Mouse (Mus musculus): ENCODE data around the gene Palb2. TPM values are rescaled to one million over a fixed set of nuclear protein-coding genes. Genes with fewer than 3 reads are reported as not detected.
"Not testable (repeated sequence)": the region's sequence is repeated elsewhere in the genome, so short reads cannot be mapped to it uniquely, and the experiment has no call there.

Palb2 gene
- total RNA-seq, 2 experiments from 2014 or later, result 1.9 to 3.4 TPM

DNA sequence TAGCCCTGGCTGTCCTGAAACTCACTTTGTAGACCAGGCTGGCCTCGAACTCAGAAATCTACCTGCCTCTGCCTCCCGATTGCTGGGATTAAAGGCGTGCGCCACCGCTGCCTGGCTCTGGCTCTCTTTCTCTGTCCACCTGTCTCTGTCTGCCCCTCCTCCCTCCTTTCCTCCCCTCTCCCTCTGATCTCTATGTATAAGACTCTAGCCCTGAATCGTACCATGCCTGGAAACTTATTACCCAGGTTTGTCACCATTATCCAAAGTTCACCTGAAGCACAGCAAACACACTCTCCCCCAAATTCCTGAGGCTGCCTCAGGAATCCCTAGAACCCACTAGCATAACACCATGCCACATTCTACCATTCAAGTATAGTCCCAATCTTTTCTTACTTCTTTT is 24.6 kb downstream of the Palb2 start:
- no peak for DNase-seq (ENCODE audit: extremely low spot score in 1 of 2, low spot score in 2 of 2)
- intact Hi-C loops (cut with DNase I), result no loop called here

DNA sequence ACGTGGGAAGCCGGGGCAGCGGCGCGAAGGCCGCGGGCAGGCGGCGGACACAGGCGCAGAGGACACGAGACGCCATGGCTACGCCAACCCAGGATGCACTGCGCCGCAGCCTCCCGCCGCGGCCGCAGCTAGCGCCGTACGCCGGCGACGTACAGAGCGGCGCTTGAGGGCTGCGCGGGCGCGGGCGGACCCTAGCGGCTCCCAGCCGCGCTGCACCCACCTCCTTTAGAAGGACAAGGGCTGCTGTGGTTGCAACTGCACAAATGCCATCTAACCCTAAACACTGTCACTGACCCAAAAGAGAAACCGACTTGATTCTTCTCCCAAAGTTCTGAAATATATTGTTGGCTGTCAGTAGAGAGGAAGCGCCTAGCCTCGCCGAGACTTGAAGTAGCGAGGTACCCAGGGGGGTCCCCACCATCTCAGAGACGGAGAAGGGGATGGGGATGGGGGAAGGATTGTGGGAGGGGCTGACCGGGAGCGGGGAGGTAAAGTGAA is 31.0 kb downstream of the Palb2 start, which contains the start of gene Ndufab1:
Gene Ndufab1, minus strand, starts transcription at position 140 of the 498 bp plus-strand sequence.
- peak; percentile 67 to 91 for DNase-seq (ENCODE audit: extremely low spot score in 1 of 2, low spot score in 2 of 2)
- intact Hi-C loops (cut with DNase I), result loop anchor here (2.0 kb wide), 1 partner anchor 31 kb away; the partner anchor contains the start of genes Dctn5 and Palb2

DNA sequence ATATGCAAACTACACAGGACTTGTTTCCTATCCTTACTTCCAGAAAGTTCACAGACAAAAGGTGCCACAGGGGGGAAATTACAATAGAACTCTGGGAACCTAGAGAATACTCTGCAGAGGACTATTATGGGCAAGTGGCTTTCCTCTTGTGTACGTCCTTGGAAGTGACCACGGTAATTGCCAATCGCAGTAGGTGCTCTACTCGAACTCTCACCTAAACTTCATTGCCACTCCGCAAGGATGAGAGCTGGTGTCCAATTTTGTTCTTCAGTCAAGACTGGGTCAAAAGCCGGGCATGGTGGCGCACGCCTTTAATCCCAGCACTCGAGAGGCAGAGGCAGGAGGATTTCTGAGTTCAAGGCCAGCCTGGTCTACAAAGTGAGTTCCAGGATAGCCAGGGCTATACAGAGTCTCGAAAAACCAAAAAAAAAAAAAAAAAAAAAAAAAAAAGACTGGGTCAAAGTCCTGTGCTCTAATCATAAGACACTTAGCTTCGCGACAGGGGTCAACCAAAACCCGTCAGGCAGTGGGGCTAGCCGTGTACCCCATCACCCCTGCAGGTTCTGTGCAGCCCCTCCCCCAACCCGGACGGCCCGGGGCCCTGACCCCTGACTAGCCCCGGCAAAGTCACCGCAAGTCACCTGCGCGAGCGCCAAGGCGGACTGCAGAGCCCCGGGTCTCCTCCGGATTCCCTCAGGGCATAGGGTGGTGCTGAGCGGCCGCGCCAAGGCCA is 31.6 kb downstream of the Palb2 start:
- peak in 1 of 2 experiments; percentile 71 for DNase-seq (ENCODE audit: extremely low spot score in 1 of 2, low spot score in 2 of 2)
- intact Hi-C loops (cut with DNase I), result not testable (repeated sequence)

DNA sequence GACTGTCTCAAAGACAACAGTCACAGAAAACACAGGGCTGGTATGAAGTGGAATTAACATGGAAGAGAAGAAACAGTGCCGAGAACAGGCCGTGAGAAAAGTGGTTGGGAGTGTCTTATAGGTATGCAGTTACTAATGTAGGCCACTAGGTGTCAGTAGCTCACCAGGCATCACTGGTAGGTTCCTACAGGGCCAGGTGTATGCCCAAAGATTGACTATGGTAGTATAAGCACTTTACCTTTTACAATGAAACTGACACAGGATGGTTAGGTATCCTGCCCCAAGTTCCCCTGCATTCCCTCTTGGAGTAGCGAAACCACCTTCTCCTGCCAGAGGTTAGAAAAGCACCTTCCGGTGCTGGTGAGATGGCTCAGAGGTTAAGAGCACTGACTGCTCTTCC is 33.6 kb downstream of the Palb2 start:
- intact Hi-C loops (cut with DNase I), result no loop called here

DNA sequence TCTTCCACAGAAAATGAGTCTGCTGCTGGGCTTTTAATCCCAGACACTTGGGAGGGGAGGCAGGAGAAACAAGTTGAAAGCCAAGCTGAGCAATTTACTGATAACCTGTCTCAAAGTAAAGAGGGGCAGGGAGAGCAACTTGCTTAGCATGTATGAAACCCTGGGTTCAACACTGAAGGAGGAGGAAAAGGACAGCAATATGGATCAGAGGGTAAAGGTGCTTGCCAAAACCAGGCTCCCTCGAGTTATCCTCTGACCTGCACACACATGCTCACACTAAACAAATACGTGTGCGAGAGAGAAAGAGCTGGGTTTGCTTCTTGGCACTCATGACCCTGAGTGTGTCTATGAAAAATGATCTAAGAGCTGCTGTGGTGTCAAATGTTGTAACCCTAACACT is 34.8 kb downstream of the Palb2 start:
- intact Hi-C loops (cut with DNase I), result no loop called here

More for the DNA sequence above, 33.6 kb downstream of the Palb2 start:
- peak in 1 of 2 experiments; percentile 31 for DNase-seq (ENCODE audit: extremely low spot score in 1 of 2, low spot score in 2 of 2)

DNA sequence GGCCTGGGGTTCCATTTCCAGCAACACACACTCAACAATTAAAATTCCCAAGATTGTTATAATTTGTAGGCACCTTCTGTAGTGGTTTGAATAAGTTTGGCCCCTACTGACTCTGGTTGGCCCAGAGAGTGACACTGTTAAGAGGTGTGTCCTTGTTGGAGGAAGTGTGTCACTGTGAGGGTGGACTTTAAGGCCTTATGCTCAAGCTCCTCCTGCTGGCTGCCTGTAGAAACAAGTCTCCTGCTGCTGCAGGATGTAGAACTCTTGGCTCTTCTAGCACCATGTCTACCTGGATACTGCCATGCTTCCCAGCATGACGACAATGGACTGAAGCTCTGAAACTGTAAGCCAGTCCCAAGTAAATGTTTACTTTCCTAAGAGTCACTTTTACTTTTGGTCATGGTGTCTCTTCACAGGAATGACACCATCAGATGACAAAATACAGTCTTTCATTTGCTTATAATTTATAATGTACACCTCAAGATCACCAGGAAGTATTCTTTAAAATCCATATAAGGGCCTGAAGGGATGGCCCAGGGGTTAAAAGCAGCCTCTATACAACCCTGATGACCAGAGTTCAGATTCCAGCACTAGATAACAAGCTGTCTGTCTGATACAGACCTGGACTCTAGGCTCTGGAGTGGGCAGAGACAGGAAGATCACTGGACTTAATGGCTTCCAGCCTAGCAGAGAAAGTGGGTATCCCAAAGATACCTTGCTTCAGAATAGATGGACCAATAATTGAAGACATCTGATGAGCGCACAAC is 38.0 kb downstream of the Palb2 start:
- DNase-seq (ENCODE audit: extremely low spot score in 1 of 2, low spot score in 2 of 2), result no peak
- intact Hi-C loops (cut with DNase I), result loop anchor here (5.0 kb wide), 1 partner anchor 43 kb away; no protein-coding TSS in a partner anchor

More for the DNA sequence above, 34.8 kb downstream of the Palb2 start:
- no peak for DNase-seq (ENCODE audit: extremely low spot score in 1 of 2, low spot score in 2 of 2)

DNA sequence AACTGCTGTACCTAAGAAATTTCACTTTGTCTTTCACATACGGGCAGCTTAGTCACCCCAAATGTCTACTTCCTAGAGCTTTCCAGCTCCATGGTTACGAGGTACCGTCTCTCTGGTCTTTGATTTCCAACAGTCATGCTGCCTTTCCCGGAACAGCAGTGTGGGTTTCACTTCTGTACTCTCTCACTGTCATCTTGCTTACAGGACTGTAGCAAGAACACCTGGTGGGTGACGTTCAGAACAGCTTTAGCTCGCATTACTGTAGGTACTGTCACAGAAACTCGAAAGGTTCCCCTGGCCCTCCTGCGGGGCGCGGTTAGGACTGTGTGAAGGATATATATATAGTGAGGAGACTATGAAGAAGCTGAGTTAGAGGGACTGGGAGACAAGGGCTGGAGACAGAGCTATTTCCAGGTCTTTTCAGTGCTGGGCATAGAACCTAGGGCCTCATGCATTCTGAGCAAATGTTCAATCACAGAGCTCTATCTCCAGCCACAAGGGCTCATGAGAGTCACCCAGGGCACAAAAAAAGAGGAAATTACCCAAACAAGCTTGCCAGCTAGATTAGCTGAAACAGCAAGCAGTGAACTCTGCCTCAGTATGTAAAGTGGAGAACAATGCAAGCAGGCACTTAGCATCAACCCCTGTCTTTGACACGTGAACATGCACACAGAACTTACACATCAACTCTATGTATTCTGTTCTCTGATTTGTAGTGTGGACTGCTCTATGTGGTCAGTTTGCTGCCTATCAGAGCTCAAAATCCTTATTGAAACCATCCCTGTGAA is 45.4 kb downstream of the Palb2 start:
- DNase-seq (ENCODE audit: extremely low spot score in 1 of 2, low spot score in 2 of 2), result no peak
- intact Hi-C loops (cut with DNase I), result no loop called here

DNA sequence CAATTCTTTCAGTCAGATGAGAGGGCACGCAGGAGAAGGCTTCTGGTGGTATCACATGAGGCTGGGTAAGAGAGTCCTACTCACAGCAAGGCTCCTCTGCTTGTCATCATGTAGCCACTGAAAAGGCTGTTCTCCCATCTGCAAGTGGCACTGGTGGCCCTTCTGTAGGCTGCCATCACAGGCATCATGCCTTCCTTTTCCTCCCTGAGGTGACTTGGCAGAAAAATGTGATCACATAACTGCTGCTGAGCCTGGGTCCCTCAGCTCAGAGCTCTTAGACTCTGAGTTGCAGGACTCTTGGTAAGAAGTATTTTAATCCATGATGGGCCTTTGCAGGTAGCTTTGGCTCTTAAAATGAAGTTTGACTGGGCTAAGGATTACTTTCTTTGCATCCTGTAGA is 51.7 kb downstream of the Palb2 start:
- no peak for DNase-seq (ENCODE audit: extremely low spot score in 1 of 2, low spot score in 2 of 2)
- intact Hi-C loops (cut with DNase I), result no loop called here

DNA sequence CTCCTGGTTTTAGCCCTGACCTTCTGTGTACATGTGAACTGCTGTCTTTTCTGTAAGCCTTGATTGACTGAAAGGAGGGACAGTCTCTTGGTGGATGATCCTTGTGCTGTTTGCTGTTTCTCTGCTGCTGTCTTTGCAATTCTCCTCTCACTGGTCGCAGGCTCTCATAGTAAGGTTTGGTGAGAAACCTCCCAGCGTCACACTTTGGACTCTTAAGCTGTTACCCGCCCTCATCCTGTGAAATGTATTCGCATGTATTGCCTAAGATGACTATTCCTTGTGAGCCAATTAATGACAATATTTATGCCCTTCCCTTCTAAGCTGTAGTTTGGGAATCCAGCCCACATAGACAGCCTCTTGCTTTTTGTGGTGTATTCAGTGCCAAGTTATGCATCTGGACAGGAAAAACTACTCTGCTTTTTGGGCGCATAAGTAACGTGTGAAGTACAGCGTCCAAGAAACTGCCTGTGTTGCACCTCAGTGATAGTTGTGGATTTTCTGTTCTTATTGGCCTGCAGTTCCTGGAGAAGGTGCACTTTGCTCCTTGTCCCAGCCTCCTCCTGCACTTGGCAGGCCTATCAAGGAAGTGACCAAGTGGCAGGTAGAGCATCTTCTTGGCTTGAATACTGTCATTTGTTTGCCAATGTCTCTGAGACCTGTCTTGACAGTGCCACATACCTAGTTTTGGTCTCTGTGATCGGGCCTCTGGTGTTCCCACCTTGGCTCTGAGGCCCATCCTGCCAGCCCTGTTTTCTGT is 52.8 kb downstream of the Palb2 start:
- intact Hi-C loops (cut with DNase I), result loop anchor here (10.0 kb wide), 1 partner anchor 75 kb away; no protein-coding TSS in a partner anchor
- no peak for DNase-seq (ENCODE audit: extremely low spot score in 1 of 2, low spot score in 2 of 2)

DNA sequence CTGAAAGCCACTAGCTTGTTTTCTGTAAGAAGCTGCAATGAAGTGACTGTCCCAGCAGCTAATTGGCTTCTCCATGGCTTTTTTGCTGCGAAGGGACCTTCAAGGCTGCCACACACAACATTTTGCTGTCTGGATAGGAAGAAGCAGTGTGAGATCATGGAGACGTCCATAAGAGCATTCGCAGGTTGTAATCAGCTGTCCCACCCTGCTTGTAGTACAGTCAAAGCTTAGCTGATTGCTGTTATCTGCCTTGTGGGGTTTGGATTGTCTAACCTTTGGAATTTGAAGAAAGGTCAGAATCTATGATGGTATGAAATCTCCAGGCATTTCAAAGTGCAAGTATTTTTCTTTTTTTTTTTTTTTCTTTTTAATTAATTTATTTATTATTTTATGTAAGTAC is 58.4 kb downstream of the Palb2 start:
- no peak for DNase-seq (ENCODE audit: extremely low spot score in 1 of 2, low spot score in 2 of 2)
- intact Hi-C loops (cut with DNase I), result loop anchor here (10.0 kb wide), 1 partner anchor 70 kb away; no protein-coding TSS in a partner anchor

DNA sequence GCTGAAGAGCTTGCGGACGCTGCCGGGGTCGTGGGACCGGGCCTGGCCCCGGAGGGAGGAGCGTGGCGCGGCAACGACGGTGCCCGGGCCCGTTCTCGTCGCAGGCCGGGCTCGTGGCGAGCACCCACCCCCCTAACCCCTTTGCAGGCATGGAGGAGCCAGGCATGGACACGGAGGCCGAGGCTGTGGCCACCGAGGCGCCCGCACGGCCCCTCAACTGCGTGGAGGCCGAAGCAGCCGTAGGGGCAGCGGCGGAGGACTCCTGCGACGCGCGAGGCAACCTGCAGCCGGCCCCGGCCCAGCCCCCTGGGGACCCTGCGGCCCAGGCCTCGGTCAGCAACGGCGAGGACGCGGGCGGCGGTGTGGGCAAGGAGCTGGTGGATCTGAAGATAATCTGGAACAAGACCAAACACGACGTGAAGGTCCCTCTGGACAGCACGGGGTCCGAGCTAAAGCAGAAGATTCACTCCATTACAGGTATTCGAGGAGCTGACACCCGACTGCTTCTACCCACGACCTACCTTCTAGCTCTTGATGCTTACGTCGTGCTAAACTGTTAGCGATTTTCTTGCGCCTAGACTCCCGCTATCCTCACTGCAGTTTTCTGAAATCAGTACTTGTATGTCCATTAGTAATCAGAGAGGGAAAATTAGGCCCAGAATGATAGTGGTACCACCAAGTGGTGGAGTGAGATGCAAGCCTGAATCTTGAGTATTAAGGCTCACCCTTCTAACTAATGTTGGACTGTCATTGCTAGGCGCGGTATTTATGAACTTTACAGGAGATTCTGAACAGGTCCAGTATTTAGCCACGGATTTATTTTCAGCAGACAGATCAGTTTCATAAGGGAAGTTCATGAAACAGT is 65.0 kb downstream of the Palb2 start:
- intact Hi-C loops (cut with DNase I), result loop anchor here (5.0 kb wide), 1 partner anchor 45 kb away; the partner anchor contains the start of gene Gga2
- DNase-seq (ENCODE audit: extremely low spot score in 1 of 2, low spot score in 2 of 2), result peak in 1 of 2 experiments; percentile 54

DNA sequence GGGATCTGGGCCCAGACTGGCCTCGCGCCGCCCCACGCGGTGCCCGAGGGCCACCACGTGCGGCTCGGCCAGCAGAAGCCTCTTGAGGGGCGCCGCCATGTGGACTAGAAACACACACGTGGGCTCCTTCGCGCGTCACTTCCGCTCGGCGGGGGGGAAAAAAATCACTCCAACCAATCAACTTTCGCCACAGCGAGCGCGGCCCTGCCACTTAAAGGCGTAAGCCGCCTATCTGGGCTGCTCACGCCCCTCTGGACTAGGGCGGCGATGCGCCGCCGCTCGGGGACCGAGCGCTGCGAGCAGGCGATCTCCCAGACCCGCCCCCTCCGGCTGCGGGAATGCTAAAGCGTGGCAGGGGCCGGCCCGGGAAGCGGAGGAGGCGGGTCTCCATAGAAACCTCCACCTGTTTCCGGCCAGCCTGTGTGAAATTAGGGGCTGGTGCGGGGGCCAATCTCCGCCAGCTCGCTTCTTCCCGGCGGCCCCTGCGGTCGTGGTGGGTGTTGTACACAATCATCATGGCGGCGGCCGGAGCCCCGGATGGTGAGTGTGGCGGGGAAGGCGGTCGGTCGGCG is 65.8 kb downstream of the Palb2 start, which contains the start of the genes Ubfd1 and Ears2:
Gene Ubfd1, plus strand, starts transcription at position 231 of the 572 bp plus-strand sequence.
Gene Ears2, minus strand, starts transcription at position 319 of the 572 bp plus-strand sequence.
- intact Hi-C loops (cut with DNase I), result loop anchor here (5.0 kb wide), 1 partner anchor 45 kb away; the partner anchor contains the start of gene Gga2
- peak; percentile 97 to 98 for DNase-seq (ENCODE audit: extremely low spot score in 1 of 2, low spot score in 2 of 2)

DNA sequence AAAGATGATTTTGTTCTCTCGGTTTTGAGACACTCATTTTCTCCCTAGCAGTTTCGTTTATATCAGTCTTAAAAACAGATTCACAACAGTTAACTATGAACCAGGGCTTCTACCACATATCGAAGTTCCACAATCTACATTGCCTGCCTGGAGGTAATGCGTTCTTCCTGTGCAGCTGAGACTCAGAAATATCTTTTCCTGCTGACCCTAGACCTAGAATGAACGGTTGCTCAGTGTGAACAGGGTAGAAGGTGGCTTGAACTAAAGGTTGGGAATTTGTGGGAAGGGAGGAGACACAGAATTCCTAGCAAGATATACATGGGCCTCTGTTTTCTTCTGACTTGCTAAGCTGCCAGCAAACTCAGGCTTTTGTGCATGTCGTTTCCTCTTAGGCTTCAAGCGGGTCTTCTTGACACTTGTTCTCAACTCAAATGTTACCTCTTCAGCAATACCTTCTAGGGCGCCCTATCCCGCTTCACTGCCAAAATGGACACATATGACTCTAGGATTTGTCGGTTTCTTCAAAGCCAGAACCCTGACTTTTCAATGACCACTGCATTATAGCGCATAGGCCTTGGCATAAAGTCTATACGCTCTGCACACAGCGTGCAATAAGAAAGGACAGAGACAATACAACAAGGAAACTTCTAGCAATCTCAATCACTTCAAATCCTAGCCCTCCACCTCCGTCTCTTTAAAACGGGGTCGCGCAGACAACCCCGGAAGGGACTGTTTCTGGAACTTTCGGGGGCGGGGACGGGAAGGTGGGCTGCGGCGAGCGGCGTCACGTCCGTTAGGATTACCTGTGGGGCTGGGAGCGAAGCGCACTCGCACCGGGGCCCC is 66.5 kb downstream of the Palb2 start:
- DNase-seq (ENCODE audit: extremely low spot score in 1 of 2, low spot score in 2 of 2), result no peak
- intact Hi-C loops (cut with DNase I), result loop anchor here (5.0 kb wide), 1 partner anchor 44 kb away; the partner anchor contains the start of gene Gga2

DNA sequence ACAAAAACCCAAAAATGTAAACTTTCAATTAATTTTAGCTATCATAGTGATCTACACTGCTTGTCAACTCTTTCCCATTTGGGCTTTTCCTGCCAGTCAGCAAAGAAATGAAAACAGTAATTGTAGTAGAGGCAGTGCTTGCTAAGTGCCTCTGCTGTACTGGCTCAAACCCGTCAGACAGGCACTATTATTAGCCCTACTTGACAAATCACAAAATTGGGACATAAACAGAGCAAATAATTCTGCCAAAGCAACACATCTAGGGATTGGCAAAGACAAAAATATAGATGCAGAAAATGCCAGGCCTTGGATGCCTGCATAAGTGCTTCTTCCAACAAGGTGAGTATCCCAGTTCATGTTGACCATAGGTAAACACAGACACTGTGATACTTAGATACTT is 67.1 kb downstream of the Palb2 start:
- no peak for DNase-seq (ENCODE audit: extremely low spot score in 1 of 2, low spot score in 2 of 2)
- intact Hi-C loops (cut with DNase I), result loop anchor here (5.0 kb wide), 1 partner anchor 43 kb away; the partner anchor contains the start of gene Gga2
